Comparison of ENCODE assay signal across 8 mouse cellular contexts in genomic region chr5:136173606-136174463, GRCm38 (mm10). TPM values are rescaled to one million over a fixed set of nuclear protein-coding genes. Genes with fewer than 3 reads are reported as not detected.
DNase-seq lines count a peak whose midpoint lies in the region; ATAC-seq lines count a peak whose summit lies in the region.

No protein-coding gene starts in this region.

- ATAC-seq in cerebellum, adult (ENCODE audit: insufficient number of reproducible peaks, low FRiP score, low TSS enrichment): no peak
- no peak for ATAC-seq in neural tube, embryonic 13.5 days (ENCODE audit: low read depth)
- ATAC-seq in limb, embryonic 15.5 days (ENCODE audit: insufficient number of reproducible peaks, low FRiP score, low TSS enrichment, low read depth): no peak
- ATAC-seq in granulocyte monocyte progenitor cell, adult 5-6 weeks (replicated peaks; ENCODE audit: poor library complexity, severe bottlenecking): no peak; the same call in 1 of the 2 replicates

- DNase-seq in cerebellum, adult 11 months: peak; percentile 46
- DNase-seq in neural tube, embryonic 10.5 days (ENCODE audit: extremely low spot score, low spot score): no peak
- peak; percentile 52 to 66 for DNase-seq in frontal cortex, postnatal 36 days (ENCODE audit: low spot score in 2 of 2)
- peak; percentile 48 for DNase-seq in right cerebral cortex, postnatal 25 days

- peak overlapping the region; percentile 30; the same call in 1 of the 2 replicates for H3K27ac ChIP-seq in neural tube, embryonic 13.5 days (replicated peaks)
- H3K27ac ChIP-seq in limb, embryonic 15.5 days: peak overlapping the region; percentile 27; the same call in 1 of the 2 replicates

- no peak overlapping the region; the same call in 1 of the 2 replicates for H3K9ac ChIP-seq in neural tube, embryonic 13.5 days
- no peak overlapping the region for H3K9ac ChIP-seq in limb, embryonic 15.5 days

- no peaks in the 10 kb centered on the region for H3K9me3 ChIP-seq in neural tube, embryonic 13.5 days
- no peaks in the 10 kb centered on the region for H3K9me3 ChIP-seq in limb, embryonic 15.5 days

- WGBS in neural tube, embryonic 13.5 days: 52% methylated on average over 9 of the region's 9 CpGs
- WGBS in limb, embryonic 15.5 days: 38% methylated on average over 9 of the region's 9 CpGs

- peaks cover 6% of the 10 kb centered on the region; the same call in 1 of the 2 replicates for H3K27me3 ChIP-seq in neural tube, embryonic 13.5 days
- H3K27me3 ChIP-seq in limb, embryonic 15.5 days: no peaks in the 10 kb centered on the region

- H3K4me3 ChIP-seq in neural tube, embryonic 13.5 days: no peak overlapping the region
- no peak overlapping the region for H3K4me3 ChIP-seq in limb, embryonic 15.5 days

- peaks cover 31% of the 10 kb centered on the region for H3K4me1 ChIP-seq in neural tube, embryonic 13.5 days (replicated peaks)
- H3K4me1 ChIP-seq in limb, embryonic 15.5 days: peaks cover 32% of the 10 kb centered on the region

- H3K4me2 ChIP-seq in neural tube, embryonic 13.5 days: no peak overlapping the region
- H3K4me2 ChIP-seq in limb, embryonic 15.5 days: no peak overlapping the region

- H3K36me3 ChIP-seq in neural tube, embryonic 13.5 days: peaks cover 19% of the 10 kb centered on the region
- peaks cover 15% of the 10 kb centered on the region for H3K36me3 ChIP-seq in limb, embryonic 15.5 days

RNA-seq across cellular contexts. Expression of gene Orai2, which starts 3.3 kb away (rescaled TPM):
- polyA plus RNA-seq in neural tube, embryonic 13.5 days (2015; fragmentation: Nextera tagmentation; extraction: Ambion mirVana): 29.1 and 33.7 TPM in 2 replicates
- polyA plus RNA-seq in limb, embryonic 15.5 days (2015; fragmentation: Nextera tagmentation; extraction: Ambion mirVana): 8.3 and 10.3 TPM in 2 replicates
- total RNA-seq in granulocyte monocyte progenitor cell, adult 5-6 weeks (2014; fragmentation: Nextera tagmentation): 24.7 and 38.2 TPM in 2 replicates
- total RNA-seq in granulocyte monocyte progenitor cell, adult 5-6 weeks (2017): 26.6 and 29.0 TPM in 2 replicates

RNA-seq across cellular contexts. Expression of gene Prkrip1, which starts 24.9 kb away (rescaled TPM):
- 58.8 and 69.0 TPM in 2 replicates for polyA plus RNA-seq in neural tube, embryonic 13.5 days (2015; fragmentation: Nextera tagmentation; extraction: Ambion mirVana)
- 45.2 and 51.0 TPM in 2 replicates for polyA plus RNA-seq in limb, embryonic 15.5 days (2015; fragmentation: Nextera tagmentation; extraction: Ambion mirVana)
- 32.2 and 42.1 TPM in 2 replicates for total RNA-seq in granulocyte monocyte progenitor cell, adult 5-6 weeks (2014; fragmentation: Nextera tagmentation)
- total RNA-seq in granulocyte monocyte progenitor cell, adult 5-6 weeks (2017): 45.2 and 89.4 TPM in 2 replicates

RNA-seq across cellular contexts. Expression of gene Alkbh4, which starts 37.9 kb away (rescaled TPM):
- polyA plus RNA-seq in neural tube, embryonic 13.5 days (2015; fragmentation: Nextera tagmentation; extraction: Ambion mirVana): 21.1 and 22.4 TPM in 2 replicates
- 19.8 and 20.7 TPM in 2 replicates for polyA plus RNA-seq in limb, embryonic 15.5 days (2015; fragmentation: Nextera tagmentation; extraction: Ambion mirVana)
- total RNA-seq in granulocyte monocyte progenitor cell, adult 5-6 weeks (2014; fragmentation: Nextera tagmentation): 13.7 and 18.2 TPM in 2 replicates
- 5.3 and 11.9 TPM in 2 replicates for total RNA-seq in granulocyte monocyte progenitor cell, adult 5-6 weeks (2017)

RNA-seq across cellular contexts. Expression of gene Lrwd1, which starts 38.0 kb away (rescaled TPM):
- 25.0 and 25.6 TPM in 2 replicates for polyA plus RNA-seq in neural tube, embryonic 13.5 days (2015; fragmentation: Nextera tagmentation; extraction: Ambion mirVana)
- 31.5 and 32.3 TPM in 2 replicates for polyA plus RNA-seq in limb, embryonic 15.5 days (2015; fragmentation: Nextera tagmentation; extraction: Ambion mirVana)
- 31.5 and 33.0 TPM in 2 replicates for total RNA-seq in granulocyte monocyte progenitor cell, adult 5-6 weeks (2014; fragmentation: Nextera tagmentation)
- total RNA-seq in granulocyte monocyte progenitor cell, adult 5-6 weeks (2017): 46.3 and 70.4 TPM in 2 replicates

RNA-seq across cellular contexts. Expression of gene Polr2j, which starts 57.4 kb away (rescaled TPM):
- 210 and 232 TPM in 2 replicates for polyA plus RNA-seq in neural tube, embryonic 13.5 days (2015; fragmentation: Nextera tagmentation; extraction: Ambion mirVana)
- polyA plus RNA-seq in limb, embryonic 15.5 days (2015; fragmentation: Nextera tagmentation; extraction: Ambion mirVana): 195 and 204 TPM in 2 replicates
- 156 and 159 TPM in 2 replicates for total RNA-seq in granulocyte monocyte progenitor cell, adult 5-6 weeks (2014; fragmentation: Nextera tagmentation)
- total RNA-seq in granulocyte monocyte progenitor cell, adult 5-6 weeks (2017): 125 and 128 TPM in 2 replicates
